Mouse (Mus musculus) brain, embryonic 18.5 days (tissue): ENCODE results near the gene Chil4.

Source experiments
- DNase-seq: peaks from one replicate; pipeline ENCODE4 v3.0.0-alpha.2; 2012; ENCODE audit warnings: low read depth, low spot score

Gene Chil4

DNA sequence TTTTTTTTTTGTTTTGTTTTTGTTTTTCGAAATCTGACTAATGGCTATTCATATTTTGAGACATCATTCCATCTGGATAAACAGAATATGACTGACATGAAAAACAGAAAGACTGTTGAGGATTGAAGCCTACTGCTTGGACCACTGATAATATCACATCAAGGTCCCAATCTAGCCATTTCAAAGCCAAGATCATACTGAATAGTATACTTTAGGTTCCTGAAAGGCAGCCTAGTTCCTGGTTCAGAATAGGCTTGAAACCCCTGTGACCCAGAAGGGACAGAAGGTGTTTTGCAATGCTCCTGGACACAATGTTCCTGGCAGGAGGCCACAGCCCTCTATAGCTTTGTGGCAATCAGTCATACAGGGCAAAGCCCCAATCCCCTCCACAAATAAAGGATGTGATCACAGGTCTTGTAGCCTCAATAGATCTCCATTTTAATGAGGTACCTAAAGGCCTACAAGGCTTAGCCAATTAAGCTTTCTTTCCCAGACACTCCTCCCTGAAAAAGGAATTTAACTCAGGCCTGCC, 48.7 kb downstream of the Chil4 start:
- no peak for DNase-seq

DNA sequence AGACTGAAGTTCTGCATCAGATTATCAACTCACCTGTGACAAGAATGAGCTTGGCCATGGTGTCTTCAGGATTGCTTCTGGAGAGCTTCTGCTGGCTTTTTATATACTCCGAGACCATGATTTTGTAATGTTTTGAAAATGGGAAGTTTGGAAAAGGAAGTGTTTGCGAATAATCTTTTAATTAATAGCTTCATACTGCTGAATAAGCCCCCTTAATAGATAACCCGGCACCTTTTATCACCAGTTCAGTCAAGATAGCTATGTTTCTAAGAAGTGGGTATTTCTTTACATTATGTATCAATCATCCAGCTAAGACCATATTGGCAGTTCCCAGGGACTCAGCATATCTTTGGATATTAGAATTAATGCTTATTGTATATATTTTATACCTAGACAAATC, 51.8 kb downstream of the Chil4 start, which contains the start of gene Chil3:
Chil3 (minus strand) TSS at position 101 of the 400 bp plus-strand sequence.
- DNase-seq, result no peak

DNA sequence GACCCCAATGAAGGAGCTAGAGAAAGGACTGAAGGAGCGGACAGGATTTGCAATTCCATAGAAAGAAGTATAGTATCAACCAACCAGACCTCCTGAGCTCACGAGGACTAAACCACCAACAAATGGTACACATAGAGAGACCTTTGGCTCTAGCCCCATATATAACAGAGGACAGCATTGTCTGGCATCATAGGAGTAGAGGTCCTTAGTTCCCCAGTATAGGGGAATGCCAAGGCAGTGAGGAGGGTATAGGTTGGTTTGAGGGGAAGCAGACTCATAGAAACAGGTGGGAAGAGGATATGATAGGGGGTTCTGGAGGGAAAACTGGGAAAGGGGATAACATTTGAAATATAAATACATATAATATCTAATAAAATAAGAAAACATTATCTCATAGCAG, 64.9 kb downstream of the Chil4 start:
- no peak for DNase-seq
